Mouse (Mus musculus) thymus, adult 18-20 months (tissue): Measurements from ENCODE around the gene Pts.

Experiments
- DNase-seq, 2 experiments: peaks; one replicate each; pipeline ENCODE4 v3.0.0; 2022; ENCODE audit warnings: mixed read lengths in 2 of 2

Gene Pts

DNA sequence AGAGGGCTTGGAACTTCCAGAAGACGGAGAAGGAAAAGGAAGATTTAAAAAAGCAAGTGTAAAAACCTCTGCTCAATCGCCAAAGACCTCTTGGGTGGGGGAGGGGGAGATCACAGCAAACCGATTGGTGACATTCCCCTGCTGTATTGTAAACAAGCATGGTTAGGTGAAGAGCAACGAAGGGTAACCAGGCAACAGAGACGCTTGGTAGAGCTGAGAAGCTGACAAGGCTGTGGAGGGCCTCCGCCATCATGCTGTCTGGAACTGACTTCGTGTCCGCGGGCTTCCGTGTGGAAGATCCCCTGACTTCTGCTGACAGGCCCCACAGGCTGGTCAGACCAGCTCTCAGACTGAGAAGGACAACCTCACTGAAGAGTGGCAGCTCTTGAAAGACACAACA is 43.0 kb downstream of the Pts start:
- no peak for DNase-seq

DNA sequence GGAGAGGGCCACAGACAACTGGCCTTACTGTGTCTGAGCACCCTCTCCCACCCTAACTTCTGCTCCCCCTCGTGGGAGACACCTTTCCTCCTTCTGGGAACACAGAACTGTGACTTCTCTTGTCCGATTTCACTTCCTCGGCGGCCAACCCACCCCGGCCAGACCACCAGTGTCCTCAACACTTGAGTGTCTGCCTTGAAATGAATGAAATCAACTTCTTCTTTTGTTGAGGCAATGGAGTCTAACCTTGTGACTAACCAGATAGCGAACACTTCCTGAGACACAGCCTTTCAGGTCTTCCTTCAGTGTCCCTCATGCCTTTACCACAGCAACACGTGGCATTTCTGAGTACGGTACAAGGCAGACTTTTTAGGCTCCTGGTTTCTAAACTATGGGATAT is 45.8 kb downstream of the Pts start:
- DNase-seq, result no peak

DNA sequence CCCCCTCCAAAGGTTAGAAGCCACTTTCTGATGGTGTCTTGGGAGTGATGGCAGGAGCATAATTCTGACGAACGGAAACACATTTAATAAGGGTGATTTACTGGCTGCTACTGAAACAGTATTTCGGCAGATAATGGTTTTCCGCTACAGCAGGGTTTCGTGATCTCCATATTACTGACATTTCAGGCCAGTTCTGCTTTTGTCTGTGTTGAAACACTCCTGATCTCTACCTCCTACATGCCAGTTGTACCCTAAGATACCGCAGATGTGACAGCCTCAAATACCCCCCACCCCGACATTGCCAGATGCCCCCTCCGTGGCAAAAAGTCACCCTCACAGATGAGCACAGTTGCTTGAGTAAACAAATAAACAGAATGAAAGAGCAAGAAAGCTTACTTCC is 49.0 kb downstream of the Pts start:
- DNase-seq, result no peak

DNA sequence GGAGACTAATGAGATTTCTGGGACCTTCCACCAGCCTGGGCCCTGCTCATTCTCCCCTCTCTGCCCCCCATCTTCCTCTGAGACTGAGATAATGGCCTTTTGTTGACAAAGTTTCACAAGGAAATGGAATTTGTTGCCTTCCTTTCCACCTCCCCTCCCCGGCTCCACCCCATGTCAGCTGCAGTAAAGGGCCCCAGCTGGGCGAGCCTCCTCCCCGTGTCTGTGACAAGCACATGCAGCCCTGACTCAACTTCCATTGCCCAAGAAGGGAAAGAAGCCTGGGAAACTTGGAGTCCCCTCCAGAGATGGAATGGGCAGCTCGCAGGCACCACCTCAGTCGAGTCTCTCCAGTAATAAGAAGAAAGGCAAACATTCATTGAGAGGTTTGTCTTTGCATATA is 49.7 kb downstream of the Pts start:
- peak in 1 of 2 experiments; percentile 27 for DNase-seq

DNA sequence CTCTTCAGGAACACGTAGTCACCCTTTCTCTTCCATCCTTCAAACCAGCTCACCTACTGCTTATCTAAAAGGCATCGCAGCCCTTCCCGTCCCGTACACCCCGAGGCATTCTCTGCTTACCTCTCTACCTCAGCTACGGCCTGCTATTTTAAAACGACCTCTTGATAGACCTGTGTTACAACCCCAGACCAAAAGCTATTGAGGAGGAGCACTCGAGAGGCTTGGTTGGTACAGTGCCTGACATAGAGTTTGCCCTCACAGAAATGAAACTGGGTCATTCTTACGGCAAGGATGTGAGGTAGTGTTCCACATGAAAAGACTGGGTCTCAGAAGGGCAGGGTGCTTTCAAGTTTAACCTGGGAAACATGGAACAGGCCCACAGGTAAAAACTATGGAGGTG is 51.3 kb downstream of the Pts start:
- no peak for DNase-seq

DNA sequence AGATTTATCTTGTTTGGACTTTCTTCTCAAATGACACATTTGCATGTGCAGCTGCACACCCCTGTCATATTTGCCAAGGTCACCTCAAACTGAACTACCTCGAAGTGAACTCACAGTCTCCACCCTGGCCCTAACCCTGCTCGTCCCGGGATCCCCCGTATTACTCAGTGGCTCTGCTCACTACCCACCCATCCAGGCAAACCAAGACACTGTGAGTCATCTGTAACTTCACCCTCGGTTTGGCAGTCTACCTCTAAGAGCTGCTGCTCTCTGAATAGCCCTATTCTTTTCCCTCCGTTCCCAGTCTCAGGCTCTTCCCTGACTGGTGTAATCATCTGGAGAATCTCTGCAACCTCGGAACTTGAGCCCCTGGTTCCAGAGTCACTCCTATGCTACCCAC is 51.9 kb downstream of the Pts start:
- no peak for DNase-seq

DNA sequence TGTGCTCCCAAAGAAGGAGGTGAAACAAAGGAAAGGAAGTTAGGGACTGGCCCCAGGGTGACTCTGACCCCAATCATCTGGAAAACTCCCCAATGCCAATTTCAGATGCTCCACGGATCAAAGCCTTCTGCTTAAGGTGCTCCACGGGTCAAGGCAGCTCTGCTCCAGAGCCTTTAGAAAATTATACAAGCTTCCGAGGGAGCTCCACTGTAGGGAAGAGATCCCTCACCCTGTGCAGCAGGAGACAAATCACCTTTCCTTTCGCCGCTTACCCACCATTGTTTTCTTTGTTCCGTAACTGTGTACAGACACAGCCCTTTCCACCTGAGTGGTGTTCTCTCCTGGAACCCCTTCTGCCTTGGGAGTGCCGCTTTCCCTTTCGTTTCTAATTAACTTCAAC is 52.8 kb downstream of the Pts start:
- DNase-seq, result no peak

DNA sequence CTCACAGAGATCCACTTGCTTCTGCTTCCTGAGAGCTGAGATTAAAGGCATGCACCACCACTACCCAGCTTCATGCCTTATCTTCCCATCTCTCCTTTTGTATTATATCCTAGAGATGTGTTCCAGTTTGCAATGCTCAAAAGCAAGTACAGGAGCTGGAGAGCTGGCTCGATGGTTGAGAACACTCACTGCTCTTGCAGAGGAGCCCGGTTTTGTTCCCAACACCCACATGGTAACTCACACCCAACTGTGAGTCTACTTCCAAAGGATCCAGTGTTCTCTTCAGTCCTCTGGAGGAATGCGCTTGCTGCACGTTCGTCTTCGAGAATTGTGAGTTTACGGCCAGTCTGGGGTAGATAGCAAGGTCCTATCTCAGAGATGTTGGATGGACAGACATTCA is 53.2 kb downstream of the Pts start:
- DNase-seq, result no peak
